Mouse (Mus musculus): Measurements from ENCODE around the gene Oxct2b. TPM values are rescaled to one million over a fixed set of nuclear protein-coding genes. Genes with fewer than 3 reads are reported as not detected.
"Not testable (repeated sequence)": the region's sequence is repeated elsewhere in the genome, so short reads cannot be mapped to it uniquely, and the experiment has no call there.

Oxct2b gene
- polyA plus RNA-seq, 1 experiment from 2014 or later, result not detected

GRCm38 (mm10) chr4:123093869-123094268, 22.2 kb upstream of the Oxct2b start:
- ATAC-seq, result peak; percentile 57
- no peak for DNase-seq
- no peaks in the 10 kb centered on the region; the same call in 1 of the 2 replicates for H3K4me1 ChIP-seq (ENCODE audit: insufficient read depth)
- no peaks in the 10 kb centered on the region for H3K36me3 ChIP-seq (replicated peaks; ENCODE audit: insufficient read depth, low read length)
- TF ChIP-seq CTCF (IDR thresholded peaks at IDR 0.05; ENCODE audit: low read depth) (no peak), EP300 (IDR thresholded peaks at IDR 0.05; ENCODE audit: low read depth) (no peak)
- no peaks in the 10 kb centered on the region for H3K27me3 ChIP-seq (ENCODE audit: insufficient read depth, low read length)
- H3K27ac ChIP-seq (ENCODE audit: low read depth), result peak overlapping the region; percentile 45; the same call in 1 of the 2 replicates
- 54% methylated on average over 8 of the region's 9 CpGs for WGBS (ENCODE audit: insufficient replicate concordance)
- peak overlapping the region; percentile 39 for H3K4me2 ChIP-seq (ENCODE audit: low read depth, low read length)
- H3K9me3 ChIP-seq (ENCODE audit: low read length), result no peaks in the 10 kb centered on the region
- H3K4me3 ChIP-seq (ENCODE audit: low read depth, low read length), result peak overlapping the region; percentile 12; the same call in 1 of the 2 replicates
- H3K9ac ChIP-seq (replicated peaks), result no peak overlapping the region

- H3K27me3 ChIP-seq (ENCODE audit: insufficient read depth, low read length), result peaks cover 22% of the 10 kb centered on the region
- no peak for DNase-seq
Measured at GRCm38 (mm10) chr4:123104651-123105450, 11.2 kb upstream of the Oxct2b start, which contains the start of gene Bmp8b. Gene Bmp8b (plus strand): TSS chr4:123105165.

DNA sequence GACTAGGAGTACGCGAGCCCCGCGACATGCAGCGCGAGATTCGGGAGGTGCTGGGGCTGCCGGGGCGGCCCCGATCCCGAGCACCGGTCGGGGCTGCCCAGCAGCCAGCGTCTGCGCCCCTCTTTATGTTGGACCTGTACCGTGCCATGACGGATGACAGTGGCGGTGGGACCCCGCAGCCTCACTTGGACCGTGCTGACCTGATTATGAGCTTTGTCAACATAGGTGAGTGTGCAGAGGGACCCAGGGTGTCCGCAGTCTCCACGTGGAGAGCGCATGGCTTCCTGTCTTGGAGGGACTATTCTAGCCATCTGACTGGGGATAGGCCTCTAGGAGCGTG, 10.6 kb upstream of the Oxct2b start:
- ATAC-seq, result peak; percentile 27
- H3K36me3 ChIP-seq (replicated peaks; ENCODE audit: insufficient read depth, low read length), result no peaks in the 10 kb centered on the region
- H3K27ac ChIP-seq (ENCODE audit: low read depth), result no peak overlapping the region
- no peak for DNase-seq
- no peaks in the 10 kb centered on the region for H3K9me3 ChIP-seq (ENCODE audit: low read length)
- 28% methylated on average over 24 of the region's 24 CpGs for WGBS (ENCODE audit: insufficient replicate concordance)
- H3K4me1 ChIP-seq (ENCODE audit: insufficient read depth), result peaks cover 9% of the 10 kb centered on the region; the same call in 1 of the 2 replicates
- H3K9ac ChIP-seq (replicated peaks), result no peak overlapping the region
- H3K4me3 ChIP-seq (ENCODE audit: low read depth, low read length), result 0 out of 2 replicates have a peak overlapping the region, but pooled peaks have one; percentile 19
- TF ChIP-seq EP300 (IDR thresholded peaks at IDR 0.05; ENCODE audit: low read depth) (no peak), CTCF (IDR thresholded peaks at IDR 0.05; ENCODE audit: low read depth) (no peak)
- peaks cover 22% of the 10 kb centered on the region for H3K27me3 ChIP-seq (ENCODE audit: insufficient read depth, low read length)
- H3K4me2 ChIP-seq (ENCODE audit: low read depth, low read length), result peak overlapping the region; percentile 55

More at GRCm38 (mm10) chr4:123104651-123105450, 11.2 kb upstream of the Oxct2b start, which contains the start of gene Bmp8b:
- Histone ChIP-seq H3K4me3 (ENCODE audit: low read depth, low read length) (peak within 1 kb of the TSS; percentile 19; the same call in 1 of the 2 replicates), H3K4me2 (ENCODE audit: low read depth, low read length) (peak within 1 kb of the TSS; percentile 55), H3K36me3 (replicated peaks; ENCODE audit: insufficient read depth, low read length) (no peaks in the 10 kb centered on the region), H3K9ac (replicated peaks) (no peak within 1 kb of the TSS), H3K9me3 (ENCODE audit: low read length) (no peaks in the 10 kb centered on the region), H3K4me1 (ENCODE audit: insufficient read depth) (peaks cover 9% of the 10 kb centered on the region; the same call in 1 of the 2 replicates), H3K27ac (ENCODE audit: low read depth) (no peak within 1 kb of the TSS)
- 7% methylated on average over 67 of the region's 75 CpGs for WGBS (ENCODE audit: insufficient replicate concordance)
- ATAC-seq, result peak; percentile 22; the same call in 1 of the 2 replicates
- no peak for TF ChIP-seq EP300 (IDR thresholded peaks at IDR 0.05; ENCODE audit: low read depth)
- TF ChIP-seq CTCF (IDR thresholded peaks at IDR 0.05; ENCODE audit: low read depth), result no peak

DNA sequence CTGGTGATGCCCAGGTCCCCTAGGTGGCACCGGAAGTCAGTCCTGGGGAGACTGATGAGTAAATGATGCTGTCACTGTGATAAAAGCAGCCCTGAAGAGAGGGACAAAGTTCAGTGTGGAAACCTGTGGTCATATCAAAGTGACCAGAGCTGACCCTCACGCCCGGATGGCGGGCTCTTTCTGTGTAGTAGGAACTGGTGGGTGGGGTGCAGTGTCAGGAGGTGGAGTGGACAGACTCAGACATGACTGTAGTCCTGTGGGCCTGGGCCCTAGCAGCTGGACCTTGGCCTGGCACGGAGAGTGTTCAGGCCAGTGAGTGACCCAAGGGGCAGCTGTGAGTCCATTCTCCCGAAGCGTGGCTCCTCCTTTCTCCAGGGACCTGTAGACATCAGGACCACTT, 10.1 kb upstream of the Oxct2b start:
- DNase-seq; H3K4me1 ChIP-seq (ENCODE audit: insufficient read depth); H3K27ac ChIP-seq (ENCODE audit: low read depth); H3K9me3 ChIP-seq (ENCODE audit: low read length); H3K4me2 ChIP-seq (ENCODE audit: low read depth, low read length); H3K4me3 ChIP-seq (ENCODE audit: low read depth, low read length); H3K36me3 ChIP-seq (replicated peaks; ENCODE audit: insufficient read depth, low read length); H3K9ac ChIP-seq (replicated peaks): not testable (repeated sequence)
- ATAC-seq, result peak; percentile 65
- H3K27me3 ChIP-seq (ENCODE audit: insufficient read depth, low read length), result peaks cover 22% of the 10 kb centered on the region
- WGBS (ENCODE audit: insufficient replicate concordance), result 52% methylated on average over 7 of the region's 7 CpGs

DNA sequence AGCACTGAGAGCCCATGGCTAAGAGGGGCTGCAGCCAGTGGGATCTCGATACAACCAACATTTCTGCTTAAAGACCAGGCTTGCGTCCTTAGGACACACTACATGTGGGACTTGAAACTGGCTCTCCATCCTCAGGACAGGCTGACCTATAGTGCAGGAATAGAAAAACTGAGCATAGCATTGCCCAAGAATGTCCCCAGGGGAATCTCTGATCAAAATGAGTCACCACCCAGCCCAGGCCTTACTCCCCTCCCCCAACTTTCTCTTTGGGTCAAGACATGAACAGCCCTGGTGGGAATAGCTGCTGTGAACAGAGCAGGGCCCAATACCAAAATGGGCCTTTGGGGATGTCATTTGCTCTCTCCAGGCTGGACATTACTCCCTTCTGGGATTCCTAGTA, 9.2 kb upstream of the Oxct2b start:
- H3K27me3 ChIP-seq (ENCODE audit: insufficient read depth, low read length), result peaks cover 22% of the 10 kb centered on the region
- no peak overlapping the region for H3K4me3 ChIP-seq (ENCODE audit: low read depth, low read length)
- H3K27ac ChIP-seq (ENCODE audit: low read depth), result no peak overlapping the region
- no peaks in the 10 kb centered on the region for H3K36me3 ChIP-seq (replicated peaks; ENCODE audit: insufficient read depth, low read length)
- no peak for TF ChIP-seq CTCF (IDR thresholded peaks at IDR 0.05; ENCODE audit: low read depth)
- no peak for TF ChIP-seq EP300 (IDR thresholded peaks at IDR 0.05; ENCODE audit: low read depth)
- no peak overlapping the region for H3K4me2 ChIP-seq (ENCODE audit: low read depth, low read length)
- ATAC-seq, result no peak
- DNase-seq, result no peak
- no peak overlapping the region for H3K9ac ChIP-seq (replicated peaks)
- H3K4me1 ChIP-seq (ENCODE audit: insufficient read depth), result peaks cover 9% of the 10 kb centered on the region; the same call in 1 of the 2 replicates
- 72% methylated on average over 2 of the region's 2 CpGs for WGBS (ENCODE audit: insufficient replicate concordance)
- H3K9me3 ChIP-seq (ENCODE audit: low read length), result no peaks in the 10 kb centered on the region

DNA sequence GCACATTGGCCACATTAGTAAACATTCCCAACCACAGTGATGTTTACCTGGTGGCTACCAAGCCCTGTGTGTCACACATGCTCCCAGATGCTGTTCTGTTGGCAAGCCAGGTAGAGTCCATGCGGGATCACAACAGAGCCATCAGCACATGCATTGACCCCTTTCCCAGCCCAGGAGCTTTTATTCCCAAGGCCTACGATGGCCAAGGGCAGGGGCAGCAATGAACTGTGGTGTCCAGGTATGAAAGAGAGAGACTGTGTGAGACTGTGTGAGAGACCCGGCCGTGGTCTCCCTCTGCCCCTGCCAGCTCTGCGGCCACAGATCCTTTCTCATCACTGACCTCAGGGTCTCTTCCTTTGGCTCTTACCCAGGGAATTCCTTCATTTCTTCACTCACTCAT, 8.0 kb upstream of the Oxct2b start:
- Histone ChIP-seq H3K4me1 (ENCODE audit: insufficient read depth) (peaks cover 12% of the 10 kb centered on the region; the same call in 1 of the 2 replicates), H3K36me3 (replicated peaks; ENCODE audit: insufficient read depth, low read length) (no peaks in the 10 kb centered on the region), H3K4me3 (ENCODE audit: low read depth, low read length) (no peak overlapping the region), H3K27me3 (ENCODE audit: insufficient read depth, low read length) (peaks cover 22% of the 10 kb centered on the region), H3K27ac (ENCODE audit: low read depth) (no peak overlapping the region), H3K4me2 (ENCODE audit: low read depth, low read length) (no peak overlapping the region), H3K9ac (replicated peaks) (no peak overlapping the region), H3K9me3 (ENCODE audit: low read length) (no peaks in the 10 kb centered on the region)
- ATAC-seq (no peak), DNase-seq (no peak)
- WGBS (ENCODE audit: insufficient replicate concordance), result 70% methylated on average over 4 of the region's 5 CpGs
- TF ChIP-seq CTCF (IDR thresholded peaks at IDR 0.05; ENCODE audit: low read depth), result no peak
- TF ChIP-seq EP300 (IDR thresholded peaks at IDR 0.05; ENCODE audit: low read depth), result no peak
